Mouse (Mus musculus): ENCODE measurements at regions not wholly inside any gene's neighbourhood (a gene's known extent, or its start where the extent isn't known, plus 50 kb on each side); places are given as distances from the start of the nearest gene placed in this dataset.
A peak's percentile ranks its signal among the peaks of the same experiment; 100 is the strongest.

DNA sequence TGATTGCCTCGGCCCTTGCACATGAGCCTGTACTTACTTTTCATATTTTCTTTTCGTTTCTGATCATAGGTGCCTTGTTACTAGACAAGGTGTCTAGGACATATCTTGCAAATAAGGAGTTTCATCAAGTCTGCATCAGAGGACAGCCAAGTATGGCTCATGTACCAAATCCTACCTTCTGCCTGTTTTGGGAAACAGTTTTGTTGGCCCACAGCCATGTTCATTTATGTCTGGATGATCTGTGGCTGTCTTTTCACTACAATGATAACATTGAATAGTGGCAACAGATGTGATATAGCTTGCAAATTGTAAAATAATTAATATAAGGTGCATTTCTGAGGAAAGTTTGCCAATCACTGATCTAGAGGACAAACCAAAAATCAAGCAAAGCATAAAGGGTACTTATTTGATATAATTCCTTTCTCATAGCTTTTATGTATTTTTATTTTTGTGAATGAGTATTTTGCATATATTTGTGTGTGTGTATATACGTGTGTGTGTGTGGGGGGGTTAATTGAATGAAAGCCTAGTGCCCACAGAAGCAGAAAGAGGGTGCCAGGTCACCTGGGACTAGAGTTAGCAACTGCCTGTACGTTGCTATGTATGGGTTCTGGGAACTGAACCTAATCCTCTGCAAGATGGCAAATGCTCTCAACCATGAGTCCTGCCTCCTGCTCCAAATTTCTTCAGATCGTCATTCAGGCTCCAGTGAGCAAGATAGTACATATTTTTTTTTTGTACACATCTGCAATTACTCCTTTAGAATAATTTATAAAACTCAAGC lies 99.2 kb upstream of the Spaca1 start:
- Histone ChIP-seq H3K4me2 (replicated peaks; ENCODE audit: low read depth, low read length) (no peak overlapping the region), H3K4me3 (ENCODE audit: low read depth, low read length) (no peak overlapping the region), H3K27me3 (replicated peaks; ENCODE audit: insufficient read depth, low read length) (no peaks in the 10 kb centered on the region), H3K27ac (ENCODE audit: low read length) (no peak overlapping the region), H3K36me3 (ENCODE audit: insufficient read depth, low read length) (no peaks in the 10 kb centered on the region), H3K9me3 (ENCODE audit: low read length) (no peaks in the 10 kb centered on the region), H3K4me1 (ENCODE audit: insufficient read depth, low read depth, low read length) (no peaks in the 10 kb centered on the region), H3K9ac (replicated peaks; ENCODE audit: low read depth) (no peak overlapping the region)
- DNase-seq (ENCODE audit: low spot score), result no peak
- WGBS, result 66% methylated on average over 5 of the region's 5 CpGs
- TF ChIP-seq CTCF (IDR thresholded peaks at IDR 0.05) (no peak), EP300 (IDR thresholded peaks at IDR 0.05) (no peak)
- ATAC-seq, result no peak

- no peaks in the 10 kb centered on the region for H3K9me3 ChIP-seq (ENCODE audit: low read length)
- H3K27me3 ChIP-seq (replicated peaks; ENCODE audit: insufficient read depth, low read length), result no peaks in the 10 kb centered on the region
- WGBS, result 39% methylated on average over 10 of the region's 10 CpGs
- no peaks in the 10 kb centered on the region for H3K4me1 ChIP-seq (ENCODE audit: insufficient read depth, low read depth, low read length)
- DNase-seq (ENCODE audit: low spot score) (peak; percentile 9), ATAC-seq (no peak)
- H3K9ac ChIP-seq (replicated peaks; ENCODE audit: low read depth), result no peak overlapping the region
- TF ChIP-seq EP300 (IDR thresholded peaks at IDR 0.05) (no peak), CTCF (IDR thresholded peaks at IDR 0.05) (no peak)
- H3K4me3 ChIP-seq (ENCODE audit: low read depth, low read length), result no peak overlapping the region
- no peak overlapping the region for H3K4me2 ChIP-seq (replicated peaks; ENCODE audit: low read depth, low read length)
- no peaks in the 10 kb centered on the region for H3K36me3 ChIP-seq (ENCODE audit: insufficient read depth, low read length)
- no peak overlapping the region for H3K27ac ChIP-seq (ENCODE audit: low read length)
Observed at GRCm38 (mm10) chr4:34151605-34152347, 101.8 kb upstream of the Spaca1 start.

DNA sequence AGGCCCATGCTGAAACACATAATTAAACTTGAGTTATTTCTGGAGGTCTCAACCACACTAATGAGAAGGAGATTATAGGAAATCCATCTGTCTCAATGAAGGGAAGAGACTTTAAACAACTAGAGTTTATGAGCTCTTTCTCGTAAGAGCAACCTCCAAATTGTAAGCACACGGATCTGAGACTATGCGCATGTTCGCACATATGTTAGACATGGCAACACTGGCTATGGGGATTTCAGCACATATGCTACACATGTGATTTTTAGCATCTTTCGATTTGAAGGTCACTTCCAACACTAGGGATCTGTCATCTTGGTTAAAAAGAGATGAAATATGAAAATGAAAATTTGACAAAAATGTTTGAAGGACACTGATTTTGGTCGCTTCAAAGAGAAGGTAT lies 105.5 kb upstream of the Spaca1 start:
- DNase-seq (ENCODE audit: low spot score), result no peak

DNA sequence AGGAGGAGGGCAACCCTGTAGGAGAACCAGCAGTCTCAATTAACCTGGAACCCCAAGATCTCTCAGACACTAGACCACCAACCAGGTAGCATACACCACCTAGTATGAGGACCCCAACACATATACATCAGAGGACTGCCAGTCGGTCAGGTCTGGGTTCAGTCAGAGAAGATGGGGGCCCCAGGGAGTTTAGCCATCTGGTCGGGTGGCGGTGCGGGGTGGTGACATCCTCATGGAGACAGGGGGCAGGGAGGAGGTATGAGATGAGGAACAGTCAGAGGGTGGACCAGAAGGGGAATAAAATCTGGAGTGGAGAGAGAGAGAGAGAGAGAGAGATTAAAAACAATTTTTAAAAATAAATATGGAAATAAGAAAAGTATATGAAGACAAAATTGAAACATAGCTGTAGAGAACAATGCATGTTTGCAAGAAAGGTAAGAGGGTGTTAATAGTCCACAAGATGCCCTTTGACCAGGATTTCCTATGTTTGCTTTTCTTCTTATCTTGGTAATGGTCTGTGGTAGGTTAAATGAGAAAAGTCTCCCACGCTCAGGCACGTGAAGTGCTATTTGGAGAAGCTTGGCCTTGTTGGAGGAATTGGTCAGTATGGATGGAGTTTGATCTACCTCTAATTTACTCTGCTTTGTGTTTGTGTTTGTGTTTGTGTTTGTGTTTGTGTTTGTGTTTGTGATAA lies 108.0 kb upstream of the Spaca1 start:
- no peak overlapping the region for H3K4me2 ChIP-seq (replicated peaks; ENCODE audit: low read depth, low read length)
- no peak for DNase-seq (ENCODE audit: low spot score)
- ATAC-seq, result no peak
- H3K36me3 ChIP-seq (ENCODE audit: insufficient read depth, low read length), result no peaks in the 10 kb centered on the region
- no peaks in the 10 kb centered on the region for H3K27me3 ChIP-seq (replicated peaks; ENCODE audit: insufficient read depth, low read length)
- H3K4me1 ChIP-seq (ENCODE audit: insufficient read depth, low read depth, low read length), result no peaks in the 10 kb centered on the region
- WGBS, result 59% methylated on average over 6 of the region's 6 CpGs
- TF ChIP-seq CTCF (IDR thresholded peaks at IDR 0.05) (no peak), EP300 (IDR thresholded peaks at IDR 0.05) (no peak)
- no peak overlapping the region for H3K4me3 ChIP-seq (ENCODE audit: low read depth, low read length)
- H3K9ac ChIP-seq (replicated peaks; ENCODE audit: low read depth), result no peak overlapping the region
- no peak overlapping the region for H3K27ac ChIP-seq (ENCODE audit: low read length)
- no peaks in the 10 kb centered on the region for H3K9me3 ChIP-seq (ENCODE audit: low read length)

More for the DNA sequence above, 105.5 kb upstream of the Spaca1 start:
- Histone ChIP-seq H3K4me2 (replicated peaks; ENCODE audit: low read depth, low read length) (no peak overlapping the region), H3K4me3 (ENCODE audit: low read depth, low read length) (no peak overlapping the region), H3K9ac (replicated peaks; ENCODE audit: low read depth) (no peak overlapping the region), H3K27me3 (replicated peaks; ENCODE audit: insufficient read depth, low read length) (no peaks in the 10 kb centered on the region), H3K9me3 (ENCODE audit: low read length) (no peaks in the 10 kb centered on the region), H3K4me1 (ENCODE audit: insufficient read depth, low read depth, low read length) (no peaks in the 10 kb centered on the region), H3K36me3 (ENCODE audit: insufficient read depth, low read length) (no peaks in the 10 kb centered on the region), H3K27ac (ENCODE audit: low read length) (no peak overlapping the region)
- no peak for ATAC-seq
- 83% methylated on average over 6 of the region's 6 CpGs for WGBS
- TF ChIP-seq CTCF (IDR thresholded peaks at IDR 0.05), result no peak
- no peak for TF ChIP-seq EP300 (IDR thresholded peaks at IDR 0.05)

- no peak overlapping the region for H3K27ac ChIP-seq (ENCODE audit: low read length)
- no peaks in the 10 kb centered on the region for H3K27me3 ChIP-seq (replicated peaks; ENCODE audit: insufficient read depth, low read length)
- H3K4me1 ChIP-seq (ENCODE audit: insufficient read depth, low read depth, low read length), result no peaks in the 10 kb centered on the region
- H3K36me3 ChIP-seq (ENCODE audit: insufficient read depth, low read length), result no peaks in the 10 kb centered on the region
- ATAC-seq (no peak), DNase-seq (ENCODE audit: low spot score) (no peak)
- TF ChIP-seq CTCF (IDR thresholded peaks at IDR 0.05) (no peak), EP300 (IDR thresholded peaks at IDR 0.05) (no peak)
- WGBS, result 79% methylated on average over 4 of the region's 4 CpGs
- no peak overlapping the region for H3K9ac ChIP-seq (replicated peaks; ENCODE audit: low read depth)
- no peaks in the 10 kb centered on the region for H3K9me3 ChIP-seq (ENCODE audit: low read length)
- H3K4me3 ChIP-seq (ENCODE audit: low read depth, low read length), result no peak overlapping the region
- H3K4me2 ChIP-seq (replicated peaks; ENCODE audit: low read depth, low read length), result no peak overlapping the region
Observed at GRCm38 (mm10) chr4:34171265-34171862, 121.4 kb upstream of the Spaca1 start.

DNA sequence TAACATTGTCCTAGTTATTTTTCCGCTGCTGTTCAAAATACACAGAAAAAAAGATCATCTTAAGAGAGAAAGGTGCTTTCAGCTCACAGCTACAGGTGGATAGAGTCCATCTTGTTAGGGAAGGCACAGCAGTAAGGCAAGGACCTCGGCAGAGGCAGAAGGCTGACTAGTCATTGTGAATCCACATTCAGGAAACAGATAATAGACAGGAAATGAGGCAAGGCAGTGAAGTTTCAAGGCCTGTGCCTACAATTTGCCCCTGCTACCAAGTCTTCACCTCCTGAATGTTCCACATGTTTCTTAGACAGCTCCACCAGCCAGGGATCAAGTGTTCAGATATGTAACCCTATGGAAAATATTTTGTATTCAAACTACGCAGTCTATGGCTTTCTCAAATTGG lies 122.0 kb upstream of the Spaca1 start:
- H3K9me3 ChIP-seq (ENCODE audit: low read length), result no peaks in the 10 kb centered on the region
- no peak for DNase-seq (ENCODE audit: low spot score)
- no peaks in the 10 kb centered on the region for H3K4me1 ChIP-seq (ENCODE audit: insufficient read depth, low read depth, low read length)
- H3K27ac ChIP-seq (ENCODE audit: low read length), result no peak overlapping the region
- H3K4me2 ChIP-seq (replicated peaks; ENCODE audit: low read depth, low read length), result no peak overlapping the region
- H3K4me3 ChIP-seq (ENCODE audit: low read depth, low read length), result no peak overlapping the region
- no peak for TF ChIP-seq CTCF (IDR thresholded peaks at IDR 0.05)
- no peak for TF ChIP-seq EP300 (IDR thresholded peaks at IDR 0.05)
- H3K27me3 ChIP-seq (replicated peaks; ENCODE audit: insufficient read depth, low read length), result no peaks in the 10 kb centered on the region
- H3K9ac ChIP-seq (replicated peaks; ENCODE audit: low read depth), result no peak overlapping the region
- no peak for ATAC-seq
- H3K36me3 ChIP-seq (ENCODE audit: insufficient read depth, low read length), result no peaks in the 10 kb centered on the region
- 82% methylated on average over 3 of the region's 3 CpGs for WGBS
